Mouse (Mus musculus) ES-Bruce4 (cell line): ENCODE measurements around the gene Trpt1. TPM values are rescaled to one million over a fixed set of nuclear protein-coding genes. Genes with fewer than 3 reads are reported as not detected.

Experiments
- H3K27ac ChIP-seq: 2 replicates; pipeline ENCODE4 v1.5.1; 2012; ENCODE audit warnings: low read length, inconsistent platforms; ENCODE audit not compliant: insufficient read depth
- H3K27me3 ChIP-seq: 2 replicates; pipeline ENCODE4 v1.6.1; 2012; ENCODE audit warnings: mild to moderate bottlenecking, low read length, inconsistent platforms; ENCODE audit not compliant: control insufficient read depth, poor library complexity, insufficient read depth, severe bottlenecking
- H3K36me3 ChIP-seq: 2 replicates; pipeline ENCODE4 v1.6.1; 2012; ENCODE audit warnings: inconsistent platforms, mild to moderate bottlenecking, low read length, moderate library complexity; ENCODE audit not compliant: control insufficient read depth, poor library complexity, insufficient read depth, severe bottlenecking
- H3K4me1 ChIP-seq: one replicate; pipeline ENCODE4 v1.8.1; 2011; ENCODE audit warnings: low read length; ENCODE audit not compliant: control insufficient read depth, insufficient read depth
- H3K4me3 ChIP-seq: 2 replicates; pipeline ENCODE4 v1.5.1; 2011; ENCODE audit warnings: low read depth, mild to moderate bottlenecking, low read length
- H3K9ac ChIP-seq: 2 replicates; pipeline ENCODE4 v1.6.1; 2012; ENCODE audit warnings: low read depth, mild to moderate bottlenecking, inconsistent platforms; ENCODE audit not compliant: poor library complexity, severe bottlenecking
- H3K9me3 ChIP-seq: replicated peaks from 2 replicates; pipeline ENCODE4 v1.6.1; 2012; ENCODE audit warnings: mild to moderate bottlenecking, low read length, inconsistent platforms; ENCODE audit not compliant: control insufficient read depth, poor library complexity, insufficient read depth, severe bottlenecking
- CTCF ChIP-seq: IDR thresholded peaks from one replicate; pipeline ENCODE4 v1.8.1; 2011; ENCODE audit warnings: low read depth, low read length
- EP300 ChIP-seq: IDR thresholded peaks from 2 replicates; pipeline ENCODE4 v1.6.1; 2011; ENCODE audit warnings: low read depth, low read length; ENCODE audit not compliant: insufficient read depth
- POLR2A ChIP-seq: IDR thresholded peaks from one replicate; pipeline ENCODE4 v1.8.1; 2011; ENCODE audit warnings: low read length; ENCODE audit not compliant: insufficient read depth
- polyA plus RNA-seq: library from polyadenylated mRNA; stranded (reverse); fragments of >200 nt; gene quantifications from 2 replicates; pipeline ENCODE4 v1.2.4, GENCODE M21; 2011; ENCODE audit warnings: low read depth; ENCODE audit not compliant: missing spikeins, insufficient read depth, insufficient read length

The Trpt1 gene
- polyA plus RNA-seq, 1 experiment = 7.3 TPM

- H3K27ac ChIP-seq = no peak overlapping the region
- H3K4me1 ChIP-seq = no peaks in the 10 kb centered on the region
- no peak overlapping the region for H3K9ac ChIP-seq
- no peaks in the 10 kb centered on the region; the same call in 1 of the 2 replicates for H3K9me3 ChIP-seq
- no peaks in the 10 kb centered on the region for H3K36me3 ChIP-seq
- H3K27me3 ChIP-seq = no peaks in the 10 kb centered on the region
- no peak for TF ChIP-seq POLR2A
- no peak for TF ChIP-seq EP300
- TF ChIP-seq CTCF = no peak
- H3K4me3 ChIP-seq = no peak overlapping the region
These were observed 1.9 kb upstream of the Trpt1 start for GRCm38 (mm10) chr19:6994002-6994401.

GRCm38 (mm10) chr19:6994489-6994888, 1.4 kb upstream of the Trpt1 start:
- TF ChIP-seq POLR2A (no peak), EP300 (no peak), CTCF (no peak)
- H3K36me3 ChIP-seq = no peaks in the 10 kb centered on the region
- H3K27me3 ChIP-seq = no peaks in the 10 kb centered on the region
- H3K27ac ChIP-seq = no peak overlapping the region
- H3K4me1 ChIP-seq = no peaks in the 10 kb centered on the region
- H3K9me3 ChIP-seq = no peaks in the 10 kb centered on the region; the same call in 1 of the 2 replicates
- H3K4me3 ChIP-seq = no peak overlapping the region
- no peak overlapping the region for H3K9ac ChIP-seq

- Histone ChIP-seq H3K4me1 (no peaks in the 10 kb centered on the region), H3K9ac (peak overlapping the region; percentile 72), H3K27ac (no peak overlapping the region), H3K36me3 (no peaks in the 10 kb centered on the region), H3K9me3 (no peaks in the 10 kb centered on the region; the same call in 1 of the 2 replicates), H3K4me3 (peak overlapping the region; percentile 64), H3K27me3 (no peaks in the 10 kb centered on the region)
- TF ChIP-seq CTCF = no peak
- TF ChIP-seq EP300 = no peak
- TF ChIP-seq POLR2A = no peak
These were observed 508 bp upstream of the Trpt1 start for GRCm38 (mm10) chr19:6995255-6995991.

- H3K36me3 ChIP-seq = no peaks in the 10 kb centered on the region
- H3K27me3 ChIP-seq = no peaks in the 10 kb centered on the region
- TF ChIP-seq CTCF (no peak), EP300 (no peak), POLR2A (no peak)
- H3K4me1 ChIP-seq = no peaks in the 10 kb centered on the region
- no peaks in the 10 kb centered on the region; the same call in 1 of the 2 replicates for H3K9me3 ChIP-seq
- no peak overlapping the region for H3K4me3 ChIP-seq
- H3K27ac ChIP-seq = no peak overlapping the region
- no peak overlapping the region for H3K9ac ChIP-seq
These were observed 1.9 kb downstream of the Trpt1 start for GRCm38 (mm10) chr19:6997721-6998290.

GRCm38 (mm10) chr19:6999360-7000063, 3.6 kb downstream of the Trpt1 start:
- Histone ChIP-seq H3K36me3 (no peaks in the 10 kb centered on the region), H3K4me3 (no peak overlapping the region), H3K9me3 (no peaks in the 10 kb centered on the region; the same call in 1 of the 2 replicates), H3K9ac (no peak overlapping the region), H3K27me3 (no peaks in the 10 kb centered on the region), H3K27ac (no peak overlapping the region), H3K4me1 (no peaks in the 10 kb centered on the region)
- TF ChIP-seq POLR2A = no peak
- TF ChIP-seq EP300 = no peak
- TF ChIP-seq CTCF = no peak
